Mouse (Mus musculus): ENCODE measurements around the gene Ptpn20.

Ptpn20 gene

DNA sequence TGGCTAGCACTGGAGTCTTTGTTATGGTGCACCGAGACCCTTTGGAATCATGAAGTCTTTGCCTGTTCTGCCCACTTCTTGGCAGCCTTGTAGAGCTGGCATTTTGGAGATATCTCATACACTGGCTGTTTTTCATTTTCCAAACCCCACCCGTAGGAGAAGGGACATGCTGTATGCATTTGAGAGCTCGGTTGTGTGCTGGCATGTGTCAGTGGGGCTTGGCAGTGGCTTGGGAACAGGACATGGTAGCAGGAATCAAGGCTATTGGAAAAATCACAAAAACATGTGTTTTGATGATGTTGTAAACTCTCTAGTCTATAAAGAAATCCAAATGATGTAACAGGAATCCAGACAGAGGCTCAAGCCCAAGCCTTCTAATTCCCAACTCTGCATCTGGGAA, 89.7 kb downstream of the Ptpn20 start:
- DNase-seq, result no peak

DNA sequence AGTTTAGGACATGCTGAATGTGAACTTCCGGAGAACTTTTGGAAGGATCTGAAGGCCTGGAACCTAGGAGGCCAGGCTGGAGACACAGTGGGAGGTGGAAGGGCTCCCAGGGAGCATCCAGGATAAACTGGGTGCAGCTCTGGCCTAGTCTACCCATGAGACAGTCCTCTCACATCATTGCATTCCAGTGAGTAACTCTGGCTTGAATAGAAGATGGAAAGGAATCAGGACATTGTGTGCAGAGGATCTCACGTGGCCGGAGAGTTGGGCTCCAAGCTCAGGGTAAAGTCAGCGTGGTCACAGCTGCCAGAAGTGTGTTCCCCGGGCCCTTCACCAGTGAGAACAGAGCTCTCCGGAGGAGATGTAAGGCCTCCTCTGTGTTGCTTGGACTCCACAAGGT, 91.6 kb downstream of the Ptpn20 start:
- DNase-seq, result no peak

- DNase-seq, result no peak
These were observed 93.8 kb downstream of the Ptpn20 start for GRCm38 (mm10) chr14:33682768-33683167.

DNA sequence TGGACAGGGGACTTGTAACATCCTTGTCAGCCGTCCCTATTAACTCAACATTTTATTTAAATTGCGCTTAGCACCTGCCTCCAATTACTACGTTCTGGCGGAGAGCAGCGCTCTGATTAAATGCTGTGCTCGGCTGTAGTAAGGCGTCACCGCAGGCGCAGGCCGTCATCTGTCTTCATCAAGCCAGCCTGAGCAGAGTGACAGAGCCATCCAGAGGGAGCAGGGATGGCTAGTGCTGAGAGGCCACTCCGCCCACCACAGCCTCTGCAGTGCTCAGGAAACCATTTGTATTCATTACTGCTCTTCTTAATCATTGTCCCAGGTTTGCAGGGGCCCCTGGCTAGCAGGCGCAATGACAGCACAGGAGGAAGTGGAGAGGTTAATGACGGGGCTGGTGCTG, 94.7 kb downstream of the Ptpn20 start:
- DNase-seq, result no peak

GRCm38 (mm10) chr14:33687444-33688028, 98.5 kb downstream of the Ptpn20 start:
- no peak for DNase-seq

DNA sequence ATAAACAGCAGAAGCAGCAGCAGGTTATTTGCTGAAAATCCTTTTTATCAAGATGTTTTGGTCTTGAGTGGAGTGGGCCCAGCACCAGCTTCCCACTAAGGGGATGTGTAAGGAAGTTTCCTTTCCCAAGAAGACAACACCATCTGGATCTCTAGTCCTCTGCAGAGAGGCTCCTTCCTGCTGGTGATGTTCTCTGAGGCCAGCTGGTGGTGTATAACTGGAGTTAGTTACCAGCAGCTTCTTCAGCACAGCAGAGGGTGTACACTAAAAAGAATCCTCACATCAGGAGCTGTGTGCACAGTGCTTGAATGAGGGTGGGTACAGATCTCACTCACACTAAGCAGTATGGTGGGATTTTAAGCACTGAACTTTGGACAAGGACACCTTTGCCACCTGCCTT, 100.0 kb downstream of the Ptpn20 start:
- DNase-seq, result no peak

All from cerebellum, postnatal 14 days (tissue).